Mouse (Mus musculus) regulatory T cell (primary cell): ENCODE measurements around the gene Csn1s1.

Experiments
- in situ Hi-C: fragments of 300-600 bp; cut with MboI, MseI; formaldehyde crosslinking; loops from one replicate; pipeline ENCODE4 v1.15.1; 2025; ENCODE audit warnings: high pct_unique_total_duplicates

Csn1s1 gene

DNA sequence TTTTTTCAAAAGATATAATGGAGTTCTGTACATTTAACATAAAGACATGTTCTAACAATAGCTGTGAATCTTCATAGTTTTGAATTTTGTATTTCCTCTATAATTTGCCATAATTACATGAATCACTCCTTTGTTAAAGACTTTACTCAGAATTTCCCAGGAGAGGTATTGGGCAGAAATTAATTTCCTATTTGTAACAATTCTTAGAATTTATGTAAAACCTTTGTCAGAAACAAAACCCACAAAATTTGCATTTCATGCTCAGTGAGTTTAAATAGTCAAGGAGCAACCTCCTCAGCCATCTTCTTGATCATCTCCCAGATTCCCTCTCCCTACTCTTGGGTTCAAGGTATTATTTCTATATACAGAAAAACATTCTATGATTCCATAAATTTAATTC, at the start of gene Csn1s1:
Gene Csn1s1 (plus strand): TSS at position 301 of the 400 bp plus-strand sequence.
- in situ Hi-C loops, result no loop called here

DNA sequence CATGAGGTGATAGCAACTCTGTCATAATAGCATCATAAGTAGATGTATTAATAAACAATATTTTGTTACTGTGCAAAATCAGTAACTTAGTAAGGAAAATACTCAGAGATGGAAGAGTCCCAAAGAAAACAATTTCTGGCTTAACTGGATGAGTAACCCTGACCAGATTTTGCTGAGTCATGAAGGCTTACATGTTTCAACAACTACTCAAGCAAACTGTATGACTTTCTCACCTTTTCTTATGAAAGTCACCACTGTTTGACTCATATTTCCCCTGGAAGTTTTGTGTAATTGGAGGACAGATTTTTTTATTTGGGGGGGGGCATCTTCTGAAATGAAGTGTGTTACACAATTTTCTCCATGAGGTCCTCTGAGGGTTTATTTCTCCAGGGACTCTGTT, 43.3 kb upstream of the Csn1s1 start:
- in situ Hi-C loops, result no loop called here

DNA sequence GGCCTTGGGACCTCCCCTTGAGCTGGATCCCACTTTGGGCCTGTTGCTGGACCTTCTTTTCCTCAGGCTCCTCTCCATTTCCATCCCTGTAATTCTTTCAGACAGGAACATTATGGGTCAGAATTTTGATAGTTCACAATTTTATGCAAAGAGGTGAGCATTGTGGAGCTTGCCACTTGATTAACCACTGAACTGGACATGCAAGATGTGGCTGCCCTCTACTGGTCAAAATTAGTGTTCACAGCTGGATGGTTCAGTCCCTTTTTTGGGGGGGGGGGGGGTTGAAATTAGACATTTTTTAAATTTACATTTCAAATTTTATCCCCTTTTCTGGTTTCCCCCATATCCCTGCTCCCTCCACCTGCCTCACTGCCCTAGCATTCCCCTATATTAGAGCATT, 23.2 kb upstream of the Csn1s1 start:
- in situ Hi-C loops, result no loop called here

DNA sequence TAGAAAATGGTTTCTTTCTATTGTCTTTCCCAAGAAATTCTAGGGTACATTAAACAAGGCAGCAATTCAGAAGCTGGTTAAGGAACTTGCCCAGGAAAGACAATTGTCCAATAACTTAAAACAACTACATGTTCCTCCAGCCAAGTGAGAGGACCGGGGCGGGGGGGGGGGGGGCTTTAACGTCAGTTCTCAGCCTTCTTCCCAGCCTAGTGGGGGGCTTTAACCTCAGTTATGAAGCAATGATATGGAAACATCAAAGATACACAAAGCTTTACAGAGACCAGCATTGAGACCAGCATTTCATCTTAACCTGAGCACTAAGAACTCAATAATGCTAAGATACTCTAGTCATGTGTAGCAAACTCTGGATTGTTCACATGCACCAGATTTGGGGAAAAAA, 33.5 kb downstream of the Csn1s1 start, which contains the start of gene Csn2:
Gene Csn2 (minus strand): TSS at position 101 of the 400 bp plus-strand sequence.
- in situ Hi-C loops, result no loop called here

- in situ Hi-C loops, result no loop called here
Observed at GRCm38 (mm10) chr5:87705891-87706290, 39.9 kb downstream of the Csn1s1 start.
